Mouse (Mus musculus): Measurements from ENCODE around the gene Snapc1. TPM values are rescaled to one million over a fixed set of nuclear protein-coding genes. Genes with fewer than 3 reads are reported as not detected.

The Snapc1 gene
- total RNA-seq, 2 experiments from 2014 or later = 31.4 to 36.7 TPM

- no peak for DNase-seq (ENCODE audit: extremely low spot score in 1 of 2, low spot score in 1 of 2)
Measured at GRCm38 (mm10) chr12:73988393-73989008, 24.2 kb downstream of the Snapc1 start.

GRCm38 (mm10) chr12:73989594-73989993 is 25.3 kb downstream of the Snapc1 start:
- DNase-seq (ENCODE audit: extremely low spot score in 1 of 2, low spot score in 1 of 2) = peak in 1 of 2 experiments; percentile 54

GRCm38 (mm10) chr12:73996906-73997296 is 32.6 kb downstream of the Snapc1 start:
- DNase-seq (ENCODE audit: extremely low spot score in 1 of 2, low spot score in 1 of 2) = no peak

- peak; percentile 56 to 59 for DNase-seq (ENCODE audit: extremely low spot score in 1 of 2, low spot score in 1 of 2)
Measured at GRCm38 (mm10) chr12:73997297-73998127, 33.2 kb downstream of the Snapc1 start, which contains the start of gene Syt16. Gene Syt16, plus strand, starts transcription at chr12:73997661.

GRCm38 (mm10) chr12:73998128-73998456 is 33.8 kb downstream of the Snapc1 start:
- peak in 1 of 2 experiments; percentile 42 for DNase-seq (ENCODE audit: extremely low spot score in 1 of 2, low spot score in 1 of 2)

- no peak for DNase-seq (ENCODE audit: extremely low spot score in 1 of 2, low spot score in 1 of 2)
Measured at GRCm38 (mm10) chr12:74002449-74002848, 38.2 kb downstream of the Snapc1 start.

- DNase-seq (ENCODE audit: extremely low spot score in 1 of 2, low spot score in 1 of 2) = peak in 1 of 2 experiments; percentile 44
Measured at GRCm38 (mm10) chr12:74009448-74009911, 45.2 kb downstream of the Snapc1 start.

- peak; percentile 81 to 97 for DNase-seq (ENCODE audit: extremely low spot score in 1 of 2, low spot score in 1 of 2)
Measured at GRCm38 (mm10) chr12:74013739-74014138, 49.5 kb downstream of the Snapc1 start.

GRCm38 (mm10) chr12:74014739-74015270 is 50.5 kb downstream of the Snapc1 start:
- DNase-seq (ENCODE audit: extremely low spot score in 1 of 2, low spot score in 1 of 2) = peak in 1 of 2 experiments; percentile 52

- no peak for DNase-seq (ENCODE audit: extremely low spot score in 1 of 2, low spot score in 1 of 2)
Measured at GRCm38 (mm10) chr12:74015491-74015890, 51.2 kb downstream of the Snapc1 start.

GRCm38 (mm10) chr12:74023260-74023659 is 59.0 kb downstream of the Snapc1 start:
- peak in 1 of 2 experiments; percentile 2 for DNase-seq (ENCODE audit: extremely low spot score in 1 of 2, low spot score in 1 of 2)

- no peak for DNase-seq (ENCODE audit: extremely low spot score in 1 of 2, low spot score in 1 of 2)
Measured at GRCm38 (mm10) chr12:74024912-74025311, 60.6 kb downstream of the Snapc1 start.

Other genes starting within 250 kb of the Snapc1 start
- 10 to 100 TPM; 55.5 to 59.9 TPM for gene Hif1a, start 63.1 kb upstream of the Snapc1 start, total RNA-seq (2021)
- gene Gm49321, start 26.8 kb upstream of the Snapc1 start, total RNA-seq (2021) = 10 to 100 TPM in 1 of 2 experiments, 1 to 10 TPM in 1; 8.6 to 12.1 TPM
- 10 to 100 TPM; 62.5 to 67.0 TPM for gene Syt16, start 33.2 kb downstream of the Snapc1 start, total RNA-seq (2021)